Mouse (Mus musculus): ENCODE measurements at regions not wholly inside any gene's neighbourhood (a gene's known extent, or its start where the extent isn't known, plus 50 kb on each side); places are given as distances from the start of the nearest gene placed in this dataset.

GRCm38 (mm10) chr7:136129721-136130123, 413.6 kb upstream of the Mki67 start:
- TF ChIP-seq CTCF (conservative IDR thresholded peaks at IDR 0.05; ENCODE audit: insufficient read depth, insufficient read length, low read depth, low read length) (no peak), POLR2A (IDR thresholded peaks at IDR 0.05; ENCODE audit: low read depth, low read length) (no peak)
